Mouse (Mus musculus): Measurements from ENCODE around the gene U2af1. TPM values are rescaled to one million over a fixed set of nuclear protein-coding genes. Genes with fewer than 3 reads are reported as not detected.
"Not testable (repeated sequence)": the region's sequence is repeated elsewhere in the genome, so short reads cannot be mapped to it uniquely, and the experiment has no call there.

U2af1 gene
- total and polyA plus RNA-seq, 3 experiments = 12.8 to 161 (median 146) TPM

- DNase-seq = no peak
Measured at GRCm38 (mm10) chr17:31623101-31623500, 35.6 kb downstream of the U2af1 start.

GRCm38 (mm10) chr17:31613086-31613755, 45.5 kb downstream of the U2af1 start:
- no peak for DNase-seq

GRCm38 (mm10) chr17:31609895-31610294, 48.8 kb downstream of the U2af1 start:
- no peak for DNase-seq

- DNase-seq = not testable (repeated sequence)
Measured at GRCm38 (mm10) chr17:31609173-31609572, 49.5 kb downstream of the U2af1 start.

GRCm38 (mm10) chr17:31607256-31607951, 51.3 kb downstream of the U2af1 start:
- no peak for DNase-seq

GRCm38 (mm10) chr17:31606424-31606823, 52.3 kb downstream of the U2af1 start:
- no peak for DNase-seq

GRCm38 (mm10) chr17:31598593-31598992, 60.1 kb downstream of the U2af1 start:
- DNase-seq = no peak

GRCm38 (mm10) chr17:31597957-31598356, 60.7 kb downstream of the U2af1 start:
- DNase-seq = no peak

Other genes starting within 250 kb of the U2af1 start
- 10 to 100 TPM; 15.8 to 19.1 TPM for gene Wdr4, start 138.9 kb downstream of the U2af1 start, total RNA-seq (2021)
- gene Wdr4, start 138.9 kb downstream of the U2af1 start, polyA plus RNA-seq (2012; rRNA removed) = 35.0 and 41.2 TPM in 2 replicates
- gene Ndufv3, start 138.8 kb downstream of the U2af1 start, total RNA-seq (2021) = 100 to 1,000 TPM; 472 to 552 TPM
- 84.6 and 101 TPM in 2 replicates for gene Ndufv3, start 138.8 kb downstream of the U2af1 start, polyA plus RNA-seq (2012; rRNA removed)
- 10 to 100 TPM; 20.6 to 24.3 TPM for gene Pknox1, start 94.2 kb downstream of the U2af1 start, total RNA-seq (2021)
- gene Pknox1, start 94.2 kb downstream of the U2af1 start, polyA plus RNA-seq (2012; rRNA removed) = 12.0 and 17.2 TPM in 2 replicates
- gene Cbs, start 21.7 kb downstream of the U2af1 start, total RNA-seq (2021) = 1 to 10 TPM; 6.4 to 8.1 TPM
- 1.9 and 2.1 TPM in 2 replicates for gene Cbs, start 21.7 kb downstream of the U2af1 start, polyA plus RNA-seq (2012; rRNA removed)
- not detected for gene Cryaa, start 18.9 kb upstream of the U2af1 start, total RNA-seq (2021)
- gene Cryaa, start 18.9 kb upstream of the U2af1 start, polyA plus RNA-seq (2012; rRNA removed) = not detected in 2 replicates
- gene Sik1, start 196.9 kb upstream of the U2af1 start, total RNA-seq (2021) = 10 to 100 TPM; 60.5 to 77.1 TPM
- 23.4 and 48.1 TPM in 2 replicates for gene Sik1, start 196.9 kb upstream of the U2af1 start, polyA plus RNA-seq (2012; rRNA removed)